Mouse (Mus musculus): ENCODE results near the gene Mgst3.
A peak's percentile ranks its signal among the peaks of the same experiment; 100 is the strongest.

The Mgst3 gene

GRCm38 (mm10) chr1:167387796-167388195 lies 5.8 kb downstream of the Mgst3 start:
- no peak for DNase-seq (ENCODE audit: low spot score in 2 of 2)

GRCm38 (mm10) chr1:167387310-167387709 lies 6.3 kb downstream of the Mgst3 start:
- DNase-seq (ENCODE audit: low spot score in 2 of 2): no peak

DNA sequence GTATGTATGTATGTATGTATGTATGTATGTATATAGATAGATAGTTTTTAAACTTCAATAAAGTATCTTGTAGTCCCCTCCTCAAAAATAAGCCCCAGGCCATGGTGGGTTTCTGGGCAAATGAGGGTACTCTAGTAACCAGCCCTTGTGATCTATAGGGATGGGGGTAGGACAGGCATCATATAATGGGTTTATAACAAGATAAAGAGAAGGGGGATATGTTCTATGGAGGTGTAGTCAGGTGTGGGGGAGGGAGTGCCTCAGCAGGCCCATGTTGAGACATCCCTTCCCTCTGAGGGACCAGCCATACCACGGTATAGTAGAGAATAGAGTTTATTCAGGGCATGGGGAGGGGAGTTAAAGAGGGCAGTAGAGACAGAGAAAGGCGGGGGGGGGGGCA lies 7.2 kb downstream of the Mgst3 start:
- DNase-seq (ENCODE audit: low spot score in 2 of 2): no peak

DNA sequence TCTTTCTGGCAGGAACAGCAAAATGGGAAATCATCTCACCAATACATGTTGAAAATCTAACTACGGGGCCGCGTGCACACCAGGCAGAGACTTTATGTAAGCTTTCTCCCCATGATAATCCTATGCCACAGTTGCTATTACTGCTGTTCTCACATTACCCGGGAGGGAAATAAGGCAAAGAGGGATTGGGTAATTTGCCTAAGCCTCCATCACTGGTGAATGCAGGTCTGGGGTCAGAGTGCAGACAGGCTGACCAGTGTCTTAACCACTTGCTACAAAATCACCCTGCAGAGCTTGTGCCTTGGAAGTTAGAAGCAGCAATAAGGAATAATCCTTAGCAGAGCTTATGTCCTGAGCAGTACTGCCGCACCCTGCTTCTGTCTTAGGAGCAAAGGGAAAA lies 8.0 kb downstream of the Mgst3 start:
- DNase-seq (ENCODE audit: low spot score in 2 of 2): no peak

DNA sequence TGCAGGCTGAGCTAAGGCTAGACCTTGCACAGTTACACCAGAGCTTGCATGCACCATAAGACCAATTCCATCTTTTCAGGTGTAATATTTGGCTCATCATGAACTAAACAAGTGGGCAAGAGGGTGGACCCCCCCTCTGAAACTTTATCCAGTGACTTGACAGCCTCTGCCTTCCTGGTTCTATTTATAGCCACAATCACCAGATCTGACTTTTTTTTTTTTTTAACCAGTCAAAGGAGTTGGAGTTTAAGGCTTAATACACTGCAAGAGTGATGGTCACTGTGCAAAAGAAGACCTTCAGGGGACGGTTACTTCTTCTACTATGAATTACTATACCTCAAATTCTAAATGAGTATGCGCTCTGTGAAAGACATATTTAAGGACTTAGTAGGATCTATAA lies 8.4 kb downstream of the Mgst3 start:
- no peak for DNase-seq (ENCODE audit: low spot score in 2 of 2)

GRCm38 (mm10) chr1:167384156-167384555 lies 9.5 kb downstream of the Mgst3 start:
- no peak for DNase-seq (ENCODE audit: low spot score in 2 of 2)

- DNase-seq (ENCODE audit: low spot score in 2 of 2): no peak
These were observed 10.5 kb downstream of the Mgst3 start for GRCm38 (mm10) chr1:167383178-167383577.

DNA sequence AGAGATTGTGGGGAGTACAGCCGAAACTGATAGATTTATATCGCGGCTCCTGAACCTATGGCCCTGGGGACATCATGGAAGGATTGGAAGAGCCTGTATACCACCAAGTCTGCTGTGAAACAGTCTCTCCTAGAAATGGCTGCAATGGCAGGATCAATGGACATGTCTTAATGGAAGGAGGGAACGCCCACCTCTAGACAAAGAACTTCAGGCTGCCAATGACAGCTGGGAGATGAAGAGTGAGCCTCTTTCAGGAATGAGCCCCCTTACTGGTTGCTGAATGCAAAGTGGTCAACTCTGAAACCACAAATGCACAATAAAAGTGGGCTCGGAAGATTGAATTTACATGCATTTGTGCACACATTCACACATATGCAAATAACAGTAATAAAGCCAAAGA lies 10.9 kb downstream of the Mgst3 start:
- DNase-seq (ENCODE audit: low spot score in 2 of 2): no peak

DNA sequence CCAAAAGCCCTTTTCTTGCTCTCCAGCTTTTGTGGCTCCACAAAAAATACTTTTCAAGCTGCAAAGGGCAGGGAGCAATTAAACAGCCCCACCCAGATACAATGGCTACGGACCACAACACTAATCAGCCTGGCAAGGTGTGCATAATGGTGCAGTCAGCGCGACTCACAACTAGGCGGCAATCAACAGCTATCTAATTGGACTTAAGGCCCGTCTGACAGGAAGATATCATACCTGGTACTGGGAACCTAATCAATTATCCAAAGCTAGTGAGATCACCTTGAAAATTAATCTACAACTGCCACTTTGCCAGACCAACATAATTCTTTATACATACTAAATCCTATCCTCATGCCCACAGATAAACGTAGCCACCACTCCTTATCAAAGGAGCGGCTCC lies 11.3 kb downstream of the Mgst3 start:
- no peak for DNase-seq (ENCODE audit: low spot score in 2 of 2)

DNA sequence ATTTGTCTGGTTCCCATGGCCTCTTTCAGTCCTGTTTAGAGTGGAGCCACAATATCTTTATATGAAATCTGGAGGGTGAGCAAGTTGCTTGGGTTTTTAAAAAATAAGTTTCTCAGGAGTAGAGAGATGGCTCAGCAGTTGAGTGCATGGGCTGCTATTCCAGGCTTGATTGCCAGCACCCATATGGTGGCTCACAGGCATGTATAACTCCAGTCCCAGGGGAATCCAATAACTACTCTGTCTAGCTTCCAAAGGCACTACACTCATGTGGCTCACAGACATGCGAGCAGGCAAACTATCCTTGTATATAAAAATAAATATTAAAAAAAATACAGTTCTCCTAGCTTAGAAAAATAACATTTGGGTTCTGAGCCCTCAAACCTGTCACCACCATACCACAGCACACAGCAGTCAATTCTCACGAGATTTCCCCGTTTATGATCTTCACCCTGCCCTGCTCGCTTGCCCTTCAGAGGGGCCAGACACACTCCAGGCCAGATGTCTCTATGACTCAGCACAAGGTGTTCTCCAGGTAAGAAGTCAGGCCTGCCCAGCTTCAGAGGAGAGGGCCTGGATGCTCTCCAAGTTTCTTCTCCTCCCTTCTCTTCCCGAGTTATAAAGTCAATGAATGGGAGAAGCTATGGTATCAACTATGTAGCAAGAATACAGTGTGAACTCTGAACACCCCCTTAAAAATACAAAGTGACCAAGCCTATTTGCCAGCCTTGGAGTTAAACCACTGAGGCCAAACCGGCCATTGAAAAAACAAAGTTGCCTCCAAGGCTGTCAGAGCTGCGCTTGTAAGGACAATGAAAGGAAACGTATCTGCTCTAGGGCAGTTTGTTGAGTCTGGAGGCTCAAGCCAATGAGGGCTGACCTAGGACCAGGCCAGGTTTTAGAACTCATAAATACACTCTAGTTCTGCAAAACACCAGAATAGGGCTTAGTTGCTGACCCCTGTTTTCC lies 12.3 kb downstream of the Mgst3 start:
- DNase-seq (ENCODE audit: low spot score in 2 of 2): no peak

DNA sequence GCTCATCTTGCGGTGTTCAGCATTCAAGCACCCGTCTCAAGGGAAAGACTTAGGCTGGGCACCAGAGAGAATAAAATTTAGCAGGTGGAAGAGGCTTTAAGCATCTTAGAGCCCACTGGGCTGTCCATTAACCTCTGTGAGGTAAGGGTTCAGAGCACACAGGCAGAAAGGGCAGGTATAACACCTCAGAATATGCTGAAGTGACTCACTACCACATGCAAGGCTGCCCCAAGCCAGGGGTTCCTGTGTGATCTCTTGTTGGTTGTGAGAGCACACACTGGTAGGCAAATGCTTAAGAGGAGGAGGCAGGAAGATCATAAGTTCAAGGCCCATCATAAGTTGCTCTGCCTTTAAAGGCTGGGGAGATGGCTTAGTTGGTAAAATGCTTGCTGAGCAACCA lies 13.4 kb downstream of the Mgst3 start:
- no peak for DNase-seq (ENCODE audit: low spot score in 2 of 2)

DNA sequence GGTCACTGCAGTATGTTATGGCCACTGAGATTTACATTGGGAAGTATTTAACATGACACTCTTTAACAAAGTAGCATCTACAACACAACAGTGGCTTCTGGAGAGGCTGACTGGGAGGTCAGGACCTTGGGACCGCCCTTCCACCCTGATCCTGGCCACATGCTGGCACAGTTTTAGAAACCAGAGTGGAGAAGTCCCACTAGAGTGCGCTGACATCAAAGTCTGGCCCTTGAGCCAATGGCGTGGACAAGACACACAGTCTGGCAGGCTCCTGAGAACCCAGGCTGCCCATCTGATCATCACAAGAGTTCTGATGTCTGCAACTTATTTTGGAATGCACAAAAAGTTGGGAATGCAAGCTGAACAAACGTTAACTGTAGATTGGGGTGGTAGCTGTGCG lies 13.9 kb downstream of the Mgst3 start:
- DNase-seq (ENCODE audit: low spot score in 2 of 2): no peak

GRCm38 (mm10) chr1:167378019-167378418 lies 15.6 kb downstream of the Mgst3 start:
- no peak for DNase-seq (ENCODE audit: low spot score in 2 of 2)

- DNase-seq (ENCODE audit: low spot score in 2 of 2): no peak
These were observed 18.7 kb downstream of the Mgst3 start for GRCm38 (mm10) chr1:167374942-167375341.

DNA sequence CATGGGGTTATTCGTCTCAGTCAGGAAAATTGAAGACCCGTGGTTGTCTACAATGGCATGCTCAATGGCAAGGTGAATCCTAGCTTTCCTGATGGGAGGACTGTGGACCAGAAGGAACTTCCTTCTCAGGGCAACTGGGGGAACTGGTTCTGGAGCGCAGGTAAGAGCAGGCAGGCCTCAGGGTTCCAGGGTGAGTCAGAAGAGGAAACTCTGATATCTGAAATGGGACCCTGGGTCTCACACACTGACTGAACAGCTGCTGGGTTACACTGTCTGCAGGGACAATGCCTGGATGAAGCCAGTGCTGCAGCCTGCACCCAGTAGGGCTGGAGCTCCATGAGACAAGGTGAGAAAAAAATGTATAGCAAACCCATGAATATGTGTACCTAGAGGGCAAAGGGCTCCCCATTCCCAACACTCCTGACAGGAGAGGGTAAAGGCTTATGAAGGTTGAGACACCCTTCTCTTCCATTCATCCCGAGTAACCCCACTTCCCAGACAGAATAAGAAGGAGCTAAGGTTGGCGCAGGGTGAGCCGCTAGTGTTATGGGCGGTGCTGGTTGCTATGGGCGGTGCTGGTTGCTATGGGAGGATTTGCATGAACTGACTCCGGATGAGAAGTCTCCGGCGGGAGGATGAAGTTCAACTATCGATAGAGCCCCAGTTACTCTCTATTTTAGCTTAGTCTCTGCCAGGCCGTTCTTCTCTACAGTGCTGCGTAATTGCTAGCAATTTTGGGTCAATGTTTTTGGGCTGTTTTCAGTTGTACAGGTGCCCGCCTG lies 19.4 kb downstream of the Mgst3 start:
- no peak for DNase-seq (ENCODE audit: low spot score in 2 of 2)

DNA sequence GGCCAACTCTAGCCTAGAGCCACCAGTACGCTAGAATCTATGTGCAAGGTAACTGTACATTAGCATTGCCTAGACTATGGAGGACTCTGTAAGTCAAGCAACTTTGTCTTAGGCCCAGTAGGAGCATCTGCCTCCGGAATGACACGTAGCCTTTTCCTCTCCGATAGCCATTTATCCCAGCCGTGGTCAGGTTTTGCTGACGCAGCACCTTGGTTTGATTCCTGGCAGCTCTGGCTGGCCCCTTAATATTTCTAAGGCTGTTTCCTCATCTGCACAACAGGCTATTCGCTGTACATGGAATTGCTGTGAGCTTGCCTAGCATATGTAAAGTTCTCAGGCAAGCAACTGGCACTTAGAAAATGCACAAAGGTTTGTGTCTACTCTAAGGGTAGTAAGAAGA lies 20.9 kb downstream of the Mgst3 start:
- DNase-seq (ENCODE audit: low spot score in 2 of 2): no peak

- peak; percentile 87 to 88 for DNase-seq (ENCODE audit: low spot score in 2 of 2)
These were observed 23.7 kb downstream of the Mgst3 start for GRCm38 (mm10) chr1:167369905-167370304.

DNA sequence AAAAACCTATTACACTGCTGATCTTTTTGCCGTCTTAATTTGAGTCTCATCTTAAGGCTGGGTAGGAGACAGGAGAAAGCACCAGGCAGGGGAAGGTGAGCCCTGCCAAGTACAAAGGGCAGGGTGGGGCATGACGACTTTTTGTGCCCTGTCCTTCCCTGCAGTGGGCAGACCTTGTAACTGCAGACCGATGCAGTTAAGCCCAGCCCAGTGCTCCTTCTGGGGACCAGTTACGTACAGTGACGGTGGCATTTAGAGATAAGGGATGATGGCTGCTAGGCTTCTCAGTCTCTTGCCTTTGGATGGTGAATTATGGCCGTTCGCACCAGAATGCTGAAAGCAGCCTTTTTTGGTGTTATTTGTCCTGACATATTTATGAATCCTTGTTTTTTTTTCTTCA lies 25.1 kb downstream of the Mgst3 start:
- DNase-seq (ENCODE audit: low spot score in 2 of 2): no peak

DNA sequence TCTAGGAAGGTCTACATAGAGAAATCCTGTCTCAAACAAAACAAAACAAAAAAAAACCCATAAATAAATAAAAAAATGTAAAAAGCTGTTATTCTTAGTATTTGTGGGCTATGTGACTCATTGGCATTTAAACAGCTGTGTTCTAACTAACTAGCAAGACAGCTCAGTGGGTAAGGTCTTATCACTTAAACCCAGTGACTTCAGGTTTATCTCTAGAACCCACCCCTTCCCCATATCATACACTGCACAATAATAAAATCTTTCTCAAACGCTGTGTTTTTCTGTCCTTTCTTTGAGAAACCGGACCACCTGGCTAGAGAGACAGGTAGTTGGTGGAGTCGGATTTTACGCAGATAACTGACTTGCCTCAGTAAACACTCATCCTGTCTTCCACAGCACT lies 25.6 kb downstream of the Mgst3 start:
- DNase-seq (ENCODE audit: low spot score in 2 of 2): no peak

DNA sequence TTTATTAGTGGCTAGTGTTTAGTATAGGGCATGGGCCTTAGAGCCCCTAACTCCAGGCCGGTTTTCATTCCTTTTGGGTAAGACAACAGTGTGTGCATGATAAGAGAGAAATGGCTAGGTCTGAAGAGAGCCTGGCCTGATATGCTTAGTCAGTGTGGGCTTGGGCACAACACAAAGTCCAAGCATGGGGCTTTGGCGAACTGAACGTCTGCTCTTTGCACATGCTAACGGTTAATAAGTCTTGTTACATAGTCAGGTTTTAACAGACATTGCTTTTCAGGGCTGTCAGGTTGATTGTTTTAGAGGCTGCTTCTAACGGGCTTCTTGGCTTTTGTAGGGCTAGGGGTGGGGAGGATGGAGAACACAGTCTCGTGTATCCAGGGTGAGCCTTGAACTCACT lies 27.0 kb downstream of the Mgst3 start:
- DNase-seq (ENCODE audit: low spot score in 2 of 2): no peak

DNA sequence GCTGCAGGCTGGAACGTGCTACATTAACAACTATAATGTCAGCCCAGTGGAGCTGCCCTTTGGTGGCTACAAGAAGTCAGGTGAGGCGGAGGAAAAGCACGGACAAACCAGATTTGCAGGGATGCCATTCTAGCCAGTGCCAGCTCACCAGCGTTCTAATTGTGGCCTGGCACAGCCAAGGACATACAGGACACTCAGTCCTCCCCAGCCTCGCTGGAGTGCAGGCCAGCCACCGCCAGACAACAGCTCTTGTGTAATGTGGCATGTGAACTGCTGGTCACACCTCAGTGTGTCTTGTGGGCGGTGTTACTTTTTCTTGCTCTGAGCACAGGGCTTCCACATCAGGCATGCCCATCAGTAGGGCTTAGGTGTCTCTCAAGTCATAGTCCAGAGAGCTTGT lies 27.8 kb downstream of the Mgst3 start:
- DNase-seq (ENCODE audit: low spot score in 2 of 2): no peak

DNA sequence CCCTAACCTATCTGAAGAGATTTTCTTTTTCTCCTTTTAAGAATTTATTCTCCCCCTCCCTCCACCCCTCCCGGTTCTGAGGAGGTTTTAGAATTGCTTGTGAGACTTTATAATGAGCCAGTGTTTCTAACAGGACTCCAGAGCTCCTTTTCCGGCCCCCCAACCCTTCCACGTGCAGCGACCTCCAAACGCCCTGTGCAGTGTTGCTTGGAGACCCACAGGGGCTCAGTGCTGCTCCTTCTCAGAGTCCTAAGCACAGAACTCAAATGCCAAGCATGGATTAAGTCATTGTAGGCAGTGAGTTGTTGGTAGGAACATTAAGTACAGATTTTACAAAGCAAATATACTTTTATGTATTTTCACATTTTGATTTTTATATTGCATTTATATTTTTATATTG lies 30.3 kb downstream of the Mgst3 start:
- no peak for DNase-seq (ENCODE audit: low spot score in 2 of 2)

DNA sequence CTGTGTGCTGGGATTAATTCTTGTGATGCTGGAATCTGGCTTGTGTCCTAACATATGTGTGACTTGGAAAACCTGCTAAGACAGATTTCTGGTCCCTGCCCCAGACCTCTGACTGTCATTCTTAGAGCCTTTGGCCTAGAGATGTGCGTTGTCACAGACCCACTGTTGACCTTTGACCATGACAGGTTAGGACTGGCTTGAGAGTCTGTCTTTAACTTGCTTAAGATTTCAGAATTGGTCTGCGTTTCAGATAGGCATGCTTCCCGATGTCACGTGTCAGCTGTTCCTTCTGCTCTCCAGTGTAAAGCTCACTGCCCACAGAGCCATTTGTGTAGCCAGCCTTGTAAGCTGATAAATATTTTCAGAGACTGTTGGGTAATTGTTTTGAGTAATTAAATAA lies 30.8 kb downstream of the Mgst3 start:
- DNase-seq (ENCODE audit: low spot score in 2 of 2): no peak

All from frontal cortex, postnatal 25 days (tissue).